Mouse (Mus musculus): ENCODE data around the gene Neto2.
"Not testable (repeated sequence)": the region's sequence is repeated elsewhere in the genome, so short reads cannot be mapped to it uniquely, and the experiment has no call there.

The Neto2 gene

DNA sequence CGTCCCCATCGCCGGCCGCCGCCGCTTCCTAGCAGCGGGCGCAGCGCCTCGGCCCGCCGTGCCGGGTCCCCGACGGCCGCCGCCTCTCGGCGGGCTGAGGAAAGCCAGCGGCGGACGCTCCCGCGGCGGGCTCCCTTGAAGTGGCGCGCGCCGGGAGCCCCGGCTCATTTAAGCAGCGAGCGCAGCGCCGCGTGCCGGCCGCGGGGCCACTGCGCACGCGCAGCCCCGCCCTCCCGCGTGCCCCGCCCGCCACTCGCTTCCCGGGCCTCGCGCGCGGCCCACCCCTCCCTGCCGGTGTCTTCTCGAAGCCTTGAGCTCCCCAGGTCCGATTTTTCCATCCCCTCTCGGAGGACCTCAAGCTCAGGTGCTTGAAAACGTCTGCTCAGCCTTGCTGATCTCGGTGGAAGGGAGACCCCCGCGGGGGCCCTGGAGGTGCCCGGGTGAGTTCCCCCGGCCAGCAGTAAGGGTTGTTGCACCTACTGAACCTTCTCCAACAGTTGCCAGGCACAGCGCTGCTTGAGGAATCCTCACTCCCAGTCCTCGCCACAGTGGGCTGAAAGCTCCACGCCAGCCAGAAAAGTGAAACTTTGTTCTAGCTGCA lies at the start of gene Neto2:
Gene Neto2, minus strand, starts transcription at position 174 of the 601 bp plus-strand sequence.
- peak; percentile 62 for DNase-seq (ENCODE audit: low spot score)

DNA sequence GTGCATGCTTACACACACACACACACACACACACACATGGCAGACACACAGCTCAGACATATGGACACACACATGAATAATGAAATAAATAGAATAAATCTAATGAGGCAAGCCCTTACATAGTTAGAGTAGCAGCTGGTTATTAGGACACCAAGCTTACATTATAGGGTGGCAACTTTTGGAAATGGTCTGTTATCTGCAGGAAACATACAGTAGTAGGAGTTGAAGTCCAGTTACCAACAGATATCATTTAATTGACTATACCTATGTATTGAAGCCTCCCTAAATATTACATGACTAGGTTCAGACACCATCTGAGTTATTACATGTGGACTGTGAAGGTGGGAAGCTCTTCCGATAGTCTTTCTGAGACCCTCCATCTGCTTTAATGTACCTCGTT lies 44.3 kb upstream of the Neto2 start:
- no peak for DNase-seq (ENCODE audit: low spot score)

DNA sequence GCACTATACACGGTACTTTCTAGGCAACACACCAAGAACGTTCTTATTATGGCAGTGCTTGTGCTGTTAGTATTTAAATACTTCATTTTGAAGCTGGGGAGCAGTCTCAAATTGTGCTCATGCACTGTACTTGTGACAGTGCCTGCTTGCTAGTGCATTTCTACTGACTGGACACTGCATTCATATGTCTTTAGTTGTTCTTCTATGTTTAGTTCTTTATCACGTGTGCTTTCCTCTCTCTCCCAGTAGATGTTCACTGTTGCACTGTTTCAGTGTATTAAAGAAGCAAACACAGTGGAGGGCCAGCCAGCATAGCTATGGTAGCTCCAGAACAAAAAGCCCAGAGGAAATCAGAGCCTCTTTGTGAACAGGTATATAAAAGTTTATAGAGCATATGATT lies 29.8 kb upstream of the Neto2 start:
- DNase-seq (ENCODE audit: low spot score), result no peak

- no peak for DNase-seq (ENCODE audit: low spot score)
Measured at GRCm38 (mm10) chr8:85717271-85717670, 16.5 kb upstream of the Neto2 start.

- DNase-seq (ENCODE audit: low spot score), result no peak
Measured at GRCm38 (mm10) chr8:85716696-85717095, 16.0 kb upstream of the Neto2 start.

GRCm38 (mm10) chr8:85706988-85707387 lies 6.3 kb upstream of the Neto2 start:
- no peak for DNase-seq (ENCODE audit: low spot score)

DNA sequence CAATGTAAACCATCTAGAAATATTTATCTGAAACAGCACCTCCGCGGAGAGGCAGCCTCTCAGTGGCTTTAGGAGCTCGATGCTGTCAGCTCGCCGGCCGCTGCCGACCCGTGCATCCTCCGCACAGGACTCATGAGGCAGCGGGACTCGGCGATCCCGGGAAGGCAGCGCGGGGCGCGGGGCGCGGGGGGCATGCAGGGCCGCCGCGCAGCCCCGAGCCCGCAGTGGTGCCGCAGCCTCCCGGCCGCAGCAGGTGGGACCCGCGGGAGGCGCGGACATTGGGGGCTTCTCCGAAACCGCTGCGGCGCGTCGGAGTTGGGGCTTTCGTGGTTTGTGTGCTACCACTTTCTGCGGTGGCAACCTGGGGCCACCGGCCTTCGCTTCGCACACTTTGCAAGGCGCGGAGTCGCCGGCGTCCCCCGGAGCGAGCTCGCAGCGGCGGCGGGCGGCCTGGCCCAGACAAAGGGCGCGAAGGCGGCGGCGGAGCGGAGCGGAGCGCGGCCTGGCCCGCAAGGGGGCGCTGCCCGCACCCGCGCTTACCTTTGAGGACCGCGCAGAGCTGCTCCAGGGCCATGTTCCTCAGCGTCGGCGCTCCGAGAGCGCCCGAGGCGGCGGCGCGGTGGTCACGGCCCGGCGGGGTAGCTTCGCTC lies 498 bp downstream of the Neto2 start:
- peak; percentile 6 for DNase-seq (ENCODE audit: low spot score)

GRCm38 (mm10) chr8:85699051-85699450 lies 1.7 kb downstream of the Neto2 start:
- DNase-seq (ENCODE audit: low spot score), result peak; percentile 30

GRCm38 (mm10) chr8:85665146-85665545 lies 35.6 kb downstream of the Neto2 start:
- no peak for DNase-seq (ENCODE audit: low spot score)

DNA sequence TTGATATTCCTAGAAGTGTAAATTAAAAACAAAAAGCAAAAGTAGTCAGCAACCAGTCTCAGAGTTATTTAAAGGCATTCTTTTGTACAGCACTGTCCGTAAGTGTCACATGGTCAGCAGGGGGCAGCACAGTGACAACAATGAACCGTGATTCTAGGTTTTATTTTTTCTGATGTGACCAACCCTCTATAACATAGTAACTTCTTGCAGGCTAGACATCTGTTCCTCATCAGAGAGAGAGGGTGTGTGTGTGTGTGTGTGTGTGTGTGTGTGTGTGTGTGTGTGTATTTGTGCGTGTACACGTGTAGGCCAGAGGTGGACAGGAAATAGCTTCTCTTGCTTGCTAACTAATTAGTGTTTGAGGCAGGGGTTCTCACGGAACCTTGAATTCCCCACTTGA lies 38.7 kb downstream of the Neto2 start:
- no peak for DNase-seq (ENCODE audit: low spot score)

- no peak for DNase-seq (ENCODE audit: low spot score)
Measured at GRCm38 (mm10) chr8:85651201-85651600, 49.5 kb downstream of the Neto2 start.

- no peak for DNase-seq (ENCODE audit: low spot score)
Measured at GRCm38 (mm10) chr8:85648553-85648952, 52.2 kb downstream of the Neto2 start.

DNA sequence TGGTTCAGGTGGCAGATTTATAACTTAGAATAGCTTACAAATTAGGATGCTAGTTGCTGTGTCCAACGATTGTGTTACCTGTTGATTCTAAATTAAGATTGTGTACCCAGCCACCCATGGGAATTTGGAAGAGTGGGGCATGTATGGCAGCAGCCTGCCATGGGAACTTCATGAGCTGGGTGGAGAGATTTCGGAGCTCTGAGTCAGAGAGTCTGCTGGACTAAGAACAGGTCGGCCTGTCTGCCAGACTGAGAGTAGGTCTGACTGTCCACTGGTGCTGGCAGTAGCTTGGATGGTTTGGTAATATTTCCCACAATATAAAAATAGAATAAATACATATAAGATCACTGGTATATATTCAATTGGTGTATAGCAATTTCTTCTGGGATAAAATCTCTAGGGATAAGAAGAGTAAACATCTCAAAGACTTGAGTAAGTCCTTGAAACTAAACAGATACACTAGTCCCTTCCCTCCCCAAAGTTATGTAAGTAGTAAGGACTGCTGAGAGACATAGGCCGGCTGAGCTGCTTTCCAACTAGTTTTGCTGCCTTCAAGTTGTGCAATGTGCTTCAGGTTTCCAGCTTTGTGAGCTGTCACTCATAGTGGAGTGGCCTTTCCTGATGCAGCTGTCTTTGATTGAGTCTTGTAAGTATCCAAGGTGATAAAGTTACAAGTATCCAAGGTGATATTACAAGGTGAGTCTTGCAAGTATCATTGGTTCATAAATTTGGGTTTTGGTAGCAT lies 55.6 kb downstream of the Neto2 start:
- DNase-seq (ENCODE audit: low spot score), result no peak

- no peak for DNase-seq (ENCODE audit: low spot score)
Measured at GRCm38 (mm10) chr8:85624450-85624849, 76.3 kb downstream of the Neto2 start.

DNA sequence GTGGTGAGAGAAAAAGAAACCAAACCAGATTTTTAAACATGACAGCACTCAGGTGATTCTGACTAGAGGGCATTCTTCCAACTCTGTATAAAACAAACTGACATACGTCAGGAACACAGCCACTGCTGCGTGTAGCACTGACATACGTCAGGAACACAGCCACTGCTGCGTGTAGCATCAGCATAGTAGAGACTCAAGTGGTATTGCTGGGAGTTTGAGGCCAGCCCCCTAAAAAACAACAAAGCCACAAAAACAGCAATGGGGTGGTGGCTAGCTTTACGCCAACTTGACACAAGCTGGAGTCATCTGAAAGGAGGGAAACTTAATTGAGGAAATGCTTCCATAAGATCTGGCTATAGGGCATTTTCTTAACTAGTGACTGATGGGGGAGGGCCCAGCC lies 77.5 kb downstream of the Neto2 start:
- no peak for DNase-seq (ENCODE audit: low spot score)

DNA sequence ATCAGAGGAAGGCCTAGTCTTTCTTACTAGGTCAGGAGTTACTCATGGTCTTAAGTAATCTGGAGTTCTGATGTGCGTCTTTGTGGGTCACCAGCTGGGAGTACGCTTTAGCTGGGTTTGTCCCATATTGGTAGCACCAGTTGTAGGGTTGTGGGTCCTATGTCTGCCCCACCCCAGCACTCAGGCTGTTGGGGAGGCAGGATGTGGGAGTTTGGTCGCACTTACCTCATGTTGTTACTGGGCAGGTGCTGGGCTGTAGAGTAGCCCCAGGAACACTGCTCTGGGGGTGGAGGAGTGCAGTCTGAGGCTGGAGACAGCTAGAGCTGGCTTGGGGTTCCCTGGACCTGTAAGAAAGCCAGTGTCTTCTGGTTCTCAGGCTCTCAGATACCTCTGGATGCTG lies 81.9 kb downstream of the Neto2 start:
- DNase-seq (ENCODE audit: low spot score), result no peak

DNA sequence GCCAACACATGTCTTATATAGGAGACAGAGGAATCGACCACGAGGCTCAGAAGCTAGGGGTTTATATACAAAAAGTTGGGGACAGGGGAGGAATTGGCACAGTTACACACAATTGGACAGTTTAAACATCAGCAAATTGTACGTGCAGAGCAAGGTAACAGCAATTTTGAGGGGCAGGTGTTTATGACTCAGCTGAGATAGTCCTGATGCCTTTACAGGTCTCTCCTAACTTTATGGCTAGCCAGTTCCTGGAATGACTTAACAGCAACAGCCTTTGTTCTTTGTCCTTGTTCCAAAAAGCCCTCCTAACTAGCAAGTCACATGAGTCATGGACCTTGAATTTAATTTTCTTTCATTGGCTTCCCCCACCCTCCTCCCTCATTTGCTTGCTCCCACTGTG lies 83.6 kb downstream of the Neto2 start:
- not testable (repeated sequence) for DNase-seq (ENCODE audit: low spot score)

DNA sequence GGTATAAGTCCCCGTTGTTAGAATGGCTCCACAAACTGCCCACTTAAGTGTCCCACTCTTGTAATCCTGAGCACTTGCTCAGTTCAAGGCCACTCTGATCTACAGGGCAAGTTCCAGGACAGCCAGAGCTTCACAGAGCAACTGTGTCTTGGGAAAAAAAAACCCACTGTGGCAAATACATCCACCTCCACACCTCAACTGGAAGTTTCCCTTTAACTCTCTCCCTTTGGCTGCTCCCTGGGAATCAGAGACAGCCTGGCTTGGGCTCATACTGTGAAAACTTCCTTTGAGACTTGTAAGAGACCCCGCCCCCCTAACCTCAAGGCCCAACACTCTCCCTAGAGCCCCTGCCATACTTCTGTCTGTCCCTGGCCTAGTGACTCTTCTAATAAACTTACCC lies 91.9 kb downstream of the Neto2 start:
- DNase-seq (ENCODE audit: low spot score), result no peak

DNA sequence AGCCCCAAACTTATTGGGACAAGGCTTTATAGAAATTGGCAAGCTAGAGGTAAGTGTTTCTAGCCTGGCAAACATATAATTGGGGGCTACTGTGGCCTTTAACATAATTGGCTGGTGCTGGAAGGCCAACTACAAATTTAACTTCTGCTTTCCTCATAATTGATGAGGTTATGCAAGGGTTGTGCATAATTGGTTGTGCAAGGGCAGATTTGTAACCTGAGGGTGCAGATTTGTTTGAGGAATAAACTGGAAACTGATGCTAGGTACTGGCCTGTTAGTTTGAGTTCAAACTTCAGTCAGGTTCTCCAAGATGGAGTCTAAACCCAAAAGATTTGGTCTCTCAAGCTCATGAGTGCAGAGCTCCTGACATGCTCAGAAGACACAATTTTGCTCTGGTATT lies 92.9 kb downstream of the Neto2 start:
- DNase-seq (ENCODE audit: low spot score), result no peak

- no peak for DNase-seq (ENCODE audit: low spot score)
Measured at GRCm38 (mm10) chr8:85606974-85607373, 93.8 kb downstream of the Neto2 start.

DNA sequence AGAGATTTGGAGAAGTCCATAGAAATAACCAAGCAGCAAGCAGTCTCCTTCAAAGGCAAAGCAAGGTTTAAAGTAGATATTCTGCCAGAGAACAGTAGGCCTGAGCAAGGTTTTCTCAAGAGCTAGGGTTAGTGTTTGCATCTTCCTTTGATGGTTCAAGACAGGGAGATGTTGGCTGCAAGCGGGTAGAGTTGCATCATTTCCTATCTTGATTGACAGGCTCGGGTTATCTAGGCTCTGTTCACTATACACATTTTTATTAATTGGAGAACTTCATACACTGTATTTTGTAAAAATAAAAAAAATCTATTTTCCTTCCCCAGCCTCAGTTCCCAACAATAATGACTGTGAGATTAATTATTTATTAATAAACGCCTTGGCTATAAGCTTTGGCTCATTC lies 94.2 kb downstream of the Neto2 start:
- no peak for DNase-seq (ENCODE audit: low spot score)

DNA sequence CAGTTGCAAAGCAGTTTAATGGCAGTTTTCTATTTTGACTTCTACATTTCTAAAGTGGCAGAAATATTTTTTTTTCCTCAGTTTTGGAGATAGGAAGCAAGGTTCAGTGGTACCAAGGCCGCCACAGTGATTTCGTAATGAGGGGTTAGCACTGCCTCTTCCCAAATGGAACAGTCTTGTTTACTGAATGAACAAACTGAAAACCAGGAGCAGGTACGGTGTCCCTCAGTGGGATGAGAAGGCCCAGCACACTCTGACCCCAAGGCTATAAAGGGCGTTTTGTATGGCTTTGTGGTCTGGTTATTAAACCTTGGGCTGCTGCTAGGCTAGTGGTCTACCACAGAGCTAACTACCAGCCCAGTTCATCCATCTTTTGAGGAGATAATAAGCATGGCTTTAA lies 96.5 kb downstream of the Neto2 start:
- no peak for DNase-seq (ENCODE audit: low spot score)

DNA sequence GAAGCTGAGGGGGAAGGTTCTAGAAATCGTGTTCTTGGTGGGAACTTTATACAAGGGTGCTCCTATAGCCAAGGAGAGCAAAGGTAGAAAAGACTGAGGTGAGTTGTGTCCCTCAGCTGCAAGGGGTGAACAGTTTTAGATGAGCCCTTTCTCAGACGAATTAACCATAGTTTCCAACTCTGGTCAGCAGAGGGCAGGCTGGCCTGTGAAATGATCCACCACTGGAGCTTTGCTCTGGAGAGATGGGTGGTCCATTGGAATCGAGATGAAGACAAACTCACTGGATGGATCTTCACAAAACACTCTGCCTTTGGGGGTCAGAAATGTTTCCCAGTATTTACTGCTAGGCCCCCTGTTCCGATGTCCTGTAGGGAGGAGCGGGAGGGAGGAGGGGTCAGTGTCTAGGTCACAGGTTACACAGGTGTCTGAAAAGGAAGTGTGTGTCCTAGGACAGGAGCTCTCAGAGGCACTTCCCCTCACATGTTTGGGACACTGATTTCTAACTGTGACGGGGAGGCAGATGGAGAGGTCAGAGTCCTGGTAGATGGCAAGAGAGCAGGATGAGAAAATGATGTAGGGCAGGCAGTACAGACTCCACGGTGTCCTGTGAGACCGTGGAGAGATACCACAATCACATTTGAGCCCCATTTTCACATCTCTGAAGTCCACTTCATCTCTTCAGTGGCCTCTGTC lies 97.4 kb downstream of the Neto2 start:
- no peak for DNase-seq (ENCODE audit: low spot score)
